Mouse (Mus musculus): ENCODE data around the gene Sash1.

DNA sequence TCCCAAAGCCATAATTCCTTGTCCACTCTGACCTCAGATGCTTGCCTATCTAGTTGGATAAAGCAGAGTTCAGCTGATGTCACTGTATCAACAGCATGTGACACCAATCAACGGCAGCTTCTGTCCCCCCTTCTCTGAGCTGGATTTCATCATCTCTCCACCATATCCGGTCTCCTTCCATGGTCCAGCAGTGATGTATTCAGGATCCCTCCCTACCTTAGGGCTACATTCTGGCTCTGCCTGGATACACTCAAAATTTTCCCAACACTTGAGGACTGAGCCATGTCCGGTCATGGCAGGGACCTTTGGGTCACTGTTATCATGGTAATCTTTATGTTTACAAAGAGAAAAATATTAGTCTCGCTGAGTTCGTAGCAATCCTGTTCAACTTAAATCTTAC, 118.5 kb downstream of the Sash1 start:
- TF ChIP-seq CTCF (IDR thresholded peaks at IDR 0.05; ENCODE audit: low read depth, low read length): no peak
- no peak for TF ChIP-seq GATA1 (IDR thresholded peaks at IDR 0.05; ENCODE audit: borderline replicate concordance, low read length)
- no peak for TF ChIP-seq POLR2AphosphoS5 (IDR thresholded peaks at IDR 0.05; ENCODE audit: insufficient replicate concordance, low read depth, low read length)
- no peak for TF ChIP-seq TAL1 (conservative IDR thresholded peaks at IDR 0.05; ENCODE audit: low read depth, low read length)
- no peak for TF ChIP-seq GATA2 (IDR thresholded peaks at IDR 0.05; ENCODE audit: borderline replicate concordance, low read depth, low read length)

All from G1E (cell line).